Mouse (Mus musculus) 416B (cell line): Measurements from ENCODE around the gene Mid1ip1.

Source experiments
- DNase-seq: peaks from one replicate; pipeline ENCODE4 v3.0.0; 2011; ENCODE audit warnings: low read depth

Mid1ip1 gene

DNA sequence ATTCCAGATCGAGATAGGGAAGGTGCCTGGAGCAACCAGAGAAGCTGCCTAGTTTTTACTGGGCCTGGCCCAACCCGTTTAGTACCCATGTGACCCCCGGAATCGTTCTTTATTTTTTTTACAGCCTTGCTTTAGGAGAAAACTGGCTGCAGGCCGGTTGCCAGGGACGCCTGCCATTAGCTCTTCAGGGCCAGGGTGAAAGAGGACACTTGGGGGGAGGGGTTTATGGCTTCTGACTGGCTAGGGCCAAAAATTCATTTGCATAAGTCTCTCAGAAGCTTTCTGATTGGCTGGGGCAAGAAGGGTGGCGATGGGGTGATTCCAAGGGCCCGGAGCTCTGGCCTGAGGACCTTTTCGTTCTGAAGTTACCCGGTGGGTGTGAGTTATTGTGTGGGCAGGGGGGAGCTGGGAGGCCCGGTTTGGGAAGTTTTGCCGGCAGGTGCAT, at the start of gene Mid1ip1:
Gene Mid1ip1 (plus strand): TSS at position 318 of the 445 bp plus-strand sequence.
- peak; percentile 96 for DNase-seq

DNA sequence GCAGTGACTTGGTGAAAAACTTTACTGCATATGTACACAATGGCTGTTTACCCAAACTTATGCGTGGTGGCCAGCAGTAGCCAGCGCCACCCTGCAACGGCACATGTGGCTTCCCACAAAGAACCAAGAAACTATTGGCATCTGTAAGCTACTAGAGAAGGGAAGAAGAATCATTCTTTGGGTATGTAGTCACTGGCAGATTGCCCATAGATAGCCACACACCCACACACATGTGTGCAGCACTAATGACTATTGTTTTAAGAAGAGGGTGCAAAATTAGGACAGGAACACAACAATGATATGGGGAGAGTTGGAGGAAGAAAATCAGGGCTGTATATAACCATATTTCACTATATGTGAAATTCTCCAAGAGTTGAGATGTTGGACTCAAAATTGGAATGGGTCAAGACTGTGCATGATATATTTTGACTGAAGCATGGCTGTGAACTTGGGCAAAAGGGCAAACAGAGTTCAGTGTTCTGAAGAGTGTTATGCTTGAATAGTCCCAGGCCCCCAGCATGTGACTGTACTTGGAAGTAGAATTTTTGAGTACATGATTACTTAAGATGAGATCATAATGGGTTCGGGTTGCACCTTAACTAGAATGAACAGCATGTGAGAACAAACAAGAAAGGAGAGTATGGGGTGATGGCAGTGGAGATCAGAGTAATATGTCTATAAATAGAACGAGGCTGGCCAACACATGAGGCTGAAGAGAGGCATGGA, 20.2 kb upstream of the Mid1ip1 start:
- DNase-seq = no peak

DNA sequence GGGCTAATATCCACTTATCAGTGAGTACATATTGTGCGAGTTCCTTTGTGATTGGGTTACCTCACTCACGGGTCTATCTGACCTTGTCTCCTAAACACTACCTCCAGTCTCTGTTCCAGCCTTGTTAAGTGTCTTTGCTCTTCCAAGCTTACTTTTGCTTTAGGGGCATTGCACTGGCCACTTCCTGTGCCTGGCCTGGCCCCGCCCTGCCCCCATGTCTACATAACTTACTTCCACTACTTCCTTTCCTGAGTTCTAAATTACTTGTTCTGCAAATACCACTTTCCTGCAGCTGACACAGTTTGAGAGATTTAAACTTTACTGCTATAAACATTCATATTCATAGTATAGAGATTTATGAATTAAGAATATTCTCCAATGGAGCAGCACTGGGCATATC, 8.1 kb upstream of the Mid1ip1 start:
- DNase-seq = peak; percentile 18

DNA sequence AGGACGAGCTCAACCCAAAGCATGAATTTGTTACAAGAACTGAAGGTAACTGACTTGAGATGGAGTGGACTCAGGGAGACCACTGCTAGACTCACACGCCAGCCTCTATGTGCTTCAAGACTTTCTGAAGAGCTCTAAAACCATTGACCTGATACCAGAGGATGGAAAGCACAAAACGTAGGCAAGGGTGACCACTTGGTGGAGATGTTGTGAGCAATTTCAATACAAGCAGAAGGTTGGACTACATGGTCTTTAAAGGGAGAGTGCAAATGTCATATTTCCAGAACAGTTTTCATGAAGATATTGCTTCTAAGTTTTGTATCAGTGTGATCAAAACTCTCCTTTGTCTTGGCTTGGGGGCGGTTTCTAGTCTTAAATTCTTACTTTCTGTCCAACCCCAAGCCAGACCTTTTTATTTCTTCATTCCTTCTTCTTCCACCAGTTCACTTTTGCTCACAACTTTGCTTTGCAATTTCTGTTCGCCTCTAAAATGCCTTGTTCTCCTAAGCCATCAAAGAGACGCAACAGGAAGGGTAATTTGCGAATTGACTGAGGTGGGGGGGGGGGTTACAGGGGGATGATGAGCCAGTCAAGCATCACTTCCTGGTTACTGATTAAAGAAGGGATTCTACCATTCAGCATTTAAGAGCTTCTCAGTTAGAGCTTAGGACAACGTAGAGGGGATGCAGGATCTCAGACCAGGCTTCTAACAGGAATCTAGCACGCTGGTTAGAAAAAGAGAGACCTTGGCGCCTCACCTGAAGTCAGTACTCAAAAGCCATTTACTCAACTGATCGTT, 775 bp upstream of the Mid1ip1 start:
- DNase-seq = peak; percentile 70

DNA sequence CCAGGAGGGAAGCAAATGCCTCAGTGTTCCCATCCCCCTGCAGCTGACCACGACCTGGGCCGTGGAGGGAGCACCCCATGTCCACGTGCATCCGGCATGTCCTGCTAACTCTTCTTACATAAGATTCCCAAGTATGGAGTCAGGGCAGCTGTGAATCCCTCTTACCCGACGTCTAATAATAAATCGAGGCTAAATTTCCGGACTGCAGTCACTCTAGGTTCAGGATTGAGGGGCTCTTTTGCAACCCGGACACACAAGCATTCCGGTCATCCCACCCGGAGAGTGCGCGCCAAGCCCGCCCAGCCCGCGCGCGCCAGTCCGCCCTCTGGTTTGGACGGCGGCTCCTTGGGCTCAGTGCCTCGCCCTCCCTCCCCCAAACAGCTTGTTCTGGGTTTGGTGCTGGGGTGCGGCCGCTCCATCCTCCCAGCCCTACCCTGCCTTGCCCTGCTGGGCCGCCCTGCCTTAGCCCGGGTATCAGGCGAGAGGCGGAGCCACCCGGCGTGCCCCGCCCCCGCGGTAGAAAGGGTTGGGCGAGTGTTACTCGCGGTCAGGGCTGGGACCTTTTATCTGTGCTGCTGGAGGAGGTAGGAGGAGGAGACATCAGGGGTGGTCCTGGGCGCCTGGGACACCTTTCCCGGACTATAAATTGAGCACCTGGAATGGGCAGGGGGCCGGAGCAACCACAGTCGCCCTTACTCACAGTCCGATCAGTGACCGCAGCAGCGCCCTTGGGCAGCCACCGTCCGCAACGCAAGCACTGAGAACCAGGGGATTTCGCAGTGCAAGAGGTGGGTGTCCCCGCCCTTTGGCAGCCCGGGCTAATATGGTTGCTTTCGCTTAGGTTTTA, 2.3 kb downstream of the Mid1ip1 start:
- peak; percentile 90 for DNase-seq

DNA sequence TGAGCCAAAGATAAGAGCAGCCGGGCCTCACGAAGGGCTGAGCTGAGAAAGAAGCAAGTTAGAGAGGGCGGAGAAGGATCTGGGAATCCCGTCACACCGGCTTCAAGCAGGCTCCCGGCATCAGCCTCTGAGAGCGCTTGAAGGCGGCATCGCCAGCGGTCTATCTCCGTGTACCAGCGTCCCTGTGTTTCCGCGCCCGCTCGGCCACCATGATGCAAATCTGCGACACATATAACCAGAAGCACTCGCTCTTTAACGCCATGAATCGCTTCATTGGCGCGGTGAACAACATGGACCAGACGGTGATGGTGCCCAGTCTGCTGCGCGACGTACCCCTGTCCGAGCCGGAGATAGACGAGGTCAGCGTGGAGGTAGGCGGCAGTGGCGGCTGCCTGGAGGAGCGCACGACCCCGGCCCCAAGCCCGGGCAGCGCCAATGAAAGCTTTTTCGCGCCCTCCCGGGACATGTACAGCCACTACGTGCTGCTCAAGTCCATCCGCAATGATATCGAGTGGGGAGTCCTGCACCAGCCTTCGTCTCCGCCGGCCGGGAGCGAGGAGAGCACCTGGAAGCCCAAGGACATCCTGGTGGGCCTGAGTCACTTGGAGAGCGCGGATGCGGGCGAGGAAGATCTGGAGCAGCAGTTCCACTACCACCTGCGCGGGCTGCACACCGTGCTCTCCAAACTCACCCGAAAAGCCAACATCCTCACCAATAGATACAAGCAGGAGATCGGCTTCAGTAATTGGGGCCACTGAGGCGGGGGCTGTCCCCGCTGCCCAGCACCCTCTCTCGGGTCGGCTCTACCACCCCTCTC, 3.4 kb downstream of the Mid1ip1 start:
- no peak for DNase-seq

DNA sequence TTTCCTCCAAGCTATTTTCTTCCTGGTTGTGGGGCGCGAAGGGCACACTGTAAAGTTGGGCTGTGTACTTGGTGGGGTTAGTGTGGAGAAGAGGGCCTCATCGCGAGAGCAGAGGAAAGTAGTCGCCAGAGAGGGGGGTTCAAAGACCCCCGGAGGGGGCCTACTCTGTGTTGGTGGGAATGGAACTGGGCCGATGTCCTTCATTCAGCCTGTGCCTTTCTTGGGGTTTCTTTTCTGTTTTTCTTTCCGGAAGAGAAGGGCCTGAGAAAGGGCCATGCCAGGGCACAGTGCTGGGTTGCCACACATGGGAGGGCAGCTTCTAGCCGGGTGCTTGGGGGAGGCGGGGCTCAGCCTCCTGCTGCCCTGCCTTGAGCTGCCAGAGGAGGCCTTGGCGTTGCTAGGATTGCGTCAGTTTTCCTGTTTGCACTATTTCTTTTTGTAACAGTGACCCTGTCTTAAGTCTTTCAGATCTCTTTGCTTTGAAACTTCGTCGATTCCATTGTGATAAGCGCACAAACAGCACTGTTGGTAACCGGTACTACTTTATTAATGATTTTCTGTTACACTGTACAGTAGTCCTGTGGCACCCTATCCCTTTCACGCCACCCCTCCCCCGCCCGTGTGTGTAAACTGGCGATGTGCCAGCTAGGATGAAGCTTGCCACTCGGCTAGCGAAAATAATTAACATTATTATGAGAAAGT, 4.2 kb downstream of the Mid1ip1 start:
- peak; percentile 85 for DNase-seq

DNA sequence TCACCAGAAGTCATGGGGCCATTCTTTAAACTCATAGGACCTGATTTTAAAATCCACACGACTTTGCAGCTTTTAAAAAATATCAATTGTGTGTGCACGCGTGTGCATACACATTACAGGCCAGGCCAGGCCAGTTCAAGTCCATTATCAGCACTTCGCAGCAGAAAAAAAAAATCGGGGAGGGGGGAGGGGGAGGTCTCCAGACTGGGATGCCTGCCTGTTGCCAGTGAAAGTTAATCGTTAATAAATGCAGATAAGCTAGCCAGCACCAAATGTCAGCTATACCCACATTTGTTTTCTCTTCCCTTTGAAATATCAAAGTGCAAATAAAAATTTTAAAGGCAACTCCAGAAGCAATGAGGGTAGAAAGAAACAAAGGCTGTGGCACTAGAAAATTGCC, 5.6 kb downstream of the Mid1ip1 start:
- DNase-seq = no peak

DNA sequence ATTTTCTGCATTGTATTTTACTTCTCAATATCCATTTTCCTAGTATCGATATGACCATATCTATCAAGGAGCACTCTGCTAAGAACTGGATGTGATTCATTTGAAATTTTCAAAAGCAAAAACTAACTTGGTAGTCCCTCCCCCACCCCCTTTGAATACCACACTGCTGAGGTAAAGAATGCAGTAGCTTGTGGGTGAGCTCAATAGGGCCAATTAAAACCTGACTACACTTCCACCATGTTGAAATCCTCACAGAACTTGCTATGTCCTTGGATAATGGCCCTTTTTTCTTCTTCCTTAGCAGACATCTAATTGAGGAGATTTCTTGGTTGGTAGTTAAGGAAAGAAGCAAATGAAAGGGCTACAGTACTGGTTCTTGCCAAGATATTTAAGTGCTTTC, 9.8 kb downstream of the Mid1ip1 start:
- no peak for DNase-seq

DNA sequence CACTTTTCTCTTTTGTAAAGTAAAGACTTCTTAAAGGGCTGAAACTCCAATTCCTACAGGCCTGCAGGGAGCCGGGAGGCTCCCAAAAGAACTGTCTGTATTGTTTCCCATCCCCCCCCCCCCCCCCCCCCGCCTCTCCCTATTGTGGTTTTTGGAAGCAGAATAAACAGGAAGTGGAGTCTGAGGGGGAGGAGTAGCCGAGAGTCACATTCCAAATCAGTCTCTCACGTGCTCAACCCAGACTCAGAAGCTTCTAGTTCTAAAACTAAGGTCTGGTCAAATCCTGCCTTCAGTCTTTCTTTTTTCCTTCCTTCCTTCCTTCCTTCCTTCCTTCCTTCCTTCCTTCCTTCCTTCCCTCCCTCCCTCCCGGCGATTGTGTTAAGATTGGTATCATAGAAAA, 14.7 kb downstream of the Mid1ip1 start:
- no peak for DNase-seq

DNA sequence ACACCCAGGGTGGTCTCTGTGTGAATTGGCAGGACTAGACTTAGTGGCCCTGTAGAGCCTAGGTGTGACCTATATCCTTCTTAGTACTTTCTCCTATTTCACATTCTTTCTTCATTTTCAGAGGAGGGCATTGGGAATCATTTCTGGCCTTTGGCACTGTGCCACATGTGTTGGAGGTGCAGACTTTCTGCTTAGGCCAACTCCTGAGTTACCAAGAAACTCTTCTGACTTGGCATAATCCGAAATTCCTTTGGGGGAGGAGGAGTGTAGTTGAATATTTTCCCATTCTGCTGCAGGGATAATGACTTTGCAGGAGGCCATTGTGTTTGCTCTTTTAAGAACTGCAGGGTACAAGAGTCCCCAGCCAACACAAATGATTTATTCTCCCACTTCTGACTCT, 19.6 kb downstream of the Mid1ip1 start:
- DNase-seq = no peak

DNA sequence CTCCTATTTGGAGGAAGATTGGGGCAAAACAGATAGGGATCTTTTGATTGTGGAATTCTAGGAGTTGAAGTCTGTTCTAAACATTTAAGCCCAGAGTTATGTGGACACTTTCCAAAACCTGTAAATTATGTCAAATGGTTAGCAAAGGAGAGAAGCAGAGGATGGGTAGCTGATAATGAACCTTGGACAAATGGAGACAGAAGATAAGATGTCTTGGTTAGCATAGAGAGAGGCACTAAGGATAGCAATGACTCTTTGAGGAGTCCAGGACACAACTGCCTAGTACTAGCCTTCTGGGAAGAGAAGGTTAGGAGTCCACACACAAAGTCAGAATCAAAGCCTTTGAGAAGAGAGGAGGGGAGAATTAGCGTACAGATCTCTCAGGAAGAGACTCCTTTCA, 20.1 kb downstream of the Mid1ip1 start:
- DNase-seq = no peak

DNA sequence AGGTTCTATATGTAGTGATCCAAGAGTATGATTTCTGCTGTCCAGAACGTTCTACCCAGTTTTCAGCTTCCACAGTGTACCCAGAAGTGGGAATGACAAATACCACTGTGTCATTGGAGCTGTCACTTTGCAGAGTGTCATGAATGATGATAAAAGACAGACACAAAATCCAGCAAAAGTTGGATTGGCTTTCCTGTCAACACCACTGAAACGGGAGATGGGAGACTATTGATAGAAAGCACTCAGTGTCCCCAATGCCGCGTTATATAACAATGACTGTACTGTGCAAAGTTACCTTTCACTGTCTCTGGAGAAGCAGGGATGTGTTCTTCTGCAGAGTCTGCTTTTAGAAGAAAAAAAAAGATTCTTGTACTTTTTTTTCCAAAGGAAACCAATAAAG, 44.1 kb downstream of the Mid1ip1 start:
- no peak for DNase-seq

DNA sequence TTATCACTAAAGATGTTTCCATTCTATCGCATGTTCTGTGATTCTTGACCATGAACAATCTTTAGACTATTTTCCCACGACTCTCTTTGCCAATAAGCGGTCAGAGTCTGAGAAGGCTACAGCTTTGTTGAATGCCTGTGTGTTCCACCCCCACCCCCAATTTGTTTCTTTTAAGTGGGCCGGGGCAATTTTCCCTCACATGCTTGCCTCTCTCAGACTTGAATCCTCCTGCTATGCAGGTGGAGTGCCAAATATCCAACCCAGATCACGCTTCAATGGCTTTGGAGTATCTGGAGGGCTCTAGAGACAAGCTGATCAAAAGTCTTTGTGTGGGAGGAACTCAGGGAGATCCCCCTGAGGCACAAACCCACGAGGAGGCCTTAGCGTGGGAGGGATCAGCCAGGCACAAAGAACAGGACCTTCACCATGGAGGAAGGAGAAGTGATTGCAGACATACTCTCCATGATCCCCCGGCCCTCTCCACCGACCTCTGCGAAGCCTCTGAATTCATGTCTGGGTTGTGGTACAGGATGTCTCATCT, 48.7 kb downstream of the Mid1ip1 start:
- DNase-seq = no peak
